Mouse (Mus musculus): ENCODE results near the gene Pm20d1. TPM values are rescaled to one million over a fixed set of nuclear protein-coding genes. Genes with fewer than 3 reads are reported as not detected.

The Pm20d1 gene
- polyA plus RNA-seq, 1 experiment from 2014 or later: 2.3 TPM

- Histone ChIP-seq H3K27ac (replicated peaks; ENCODE audit: low read depth, low read length) (no peak overlapping the region), H3K9me3 (ENCODE audit: control insufficient read depth, low read length) (no peaks in the 10 kb centered on the region), H3K4me3 (ENCODE audit: low read depth, low read length) (peak overlapping the region; percentile 83; the same call in 1 of the 2 replicates), H3K4me1 (ENCODE audit: control insufficient read depth, insufficient read depth, low read length) (peaks cover 6% of the 10 kb centered on the region; the same call in 1 of the 2 replicates), H3K27me3 (ENCODE audit: control insufficient read depth, insufficient read depth, low read length) (no peaks in the 10 kb centered on the region), H3K9ac (ENCODE audit: low read length) (peak overlapping the region; percentile 23), H3K36me3 (ENCODE audit: control insufficient read depth, insufficient read depth, low read length) (peaks cover 7% of the 10 kb centered on the region; the same call in 1 of the 2 replicates), H3K4me2 (ENCODE audit: low read depth, severe bottlenecking) (peak overlapping the region; percentile 80)
- DNase-seq (ENCODE audit: low spot score): no peak
- 45% methylated on average over 5 of the region's 5 CpGs for WGBS
- no peak for ATAC-seq (ENCODE audit: insufficient number of reproducible peaks, low FRiP score, low TSS enrichment, low read depth)
Observed at GRCm38 (mm10) chr1:131829279-131829678, 32.1 kb downstream of the Pm20d1 start.

GRCm38 (mm10) chr1:131830561-131830960, 33.4 kb downstream of the Pm20d1 start:
- H3K9me3 ChIP-seq (ENCODE audit: control insufficient read depth, low read length): no peaks in the 10 kb centered on the region
- no peak overlapping the region for H3K27ac ChIP-seq (replicated peaks; ENCODE audit: low read depth, low read length)
- H3K9ac ChIP-seq (ENCODE audit: low read length): no peak overlapping the region
- DNase-seq (ENCODE audit: low spot score): no peak
- no peaks in the 10 kb centered on the region for H3K27me3 ChIP-seq (ENCODE audit: control insufficient read depth, insufficient read depth, low read length)
- H3K4me2 ChIP-seq (ENCODE audit: low read depth, severe bottlenecking): no peak overlapping the region
- H3K4me3 ChIP-seq (ENCODE audit: low read depth, low read length): no peak overlapping the region
- 90% methylated on average over 15 of the region's 15 CpGs for WGBS
- peaks cover 6% of the 10 kb centered on the region; the same call in 1 of the 2 replicates for H3K4me1 ChIP-seq (ENCODE audit: control insufficient read depth, insufficient read depth, low read length)
- no peak for ATAC-seq (ENCODE audit: insufficient number of reproducible peaks, low FRiP score, low TSS enrichment, low read depth)
- peaks cover 7% of the 10 kb centered on the region; the same call in 1 of the 2 replicates for H3K36me3 ChIP-seq (ENCODE audit: control insufficient read depth, insufficient read depth, low read length)

- 86% methylated on average over 8 of the region's 8 CpGs for WGBS
- H3K4me2 ChIP-seq (ENCODE audit: low read depth, severe bottlenecking): no peak overlapping the region
Observed at GRCm38 (mm10) chr1:131830971-131831641, 33.9 kb downstream of the Pm20d1 start.

GRCm38 (mm10) chr1:131837035-131837434, 39.9 kb downstream of the Pm20d1 start:
- DNase-seq (ENCODE audit: low spot score) (no peak), ATAC-seq (ENCODE audit: insufficient number of reproducible peaks, low FRiP score, low TSS enrichment, low read depth) (no peak)
- 89% methylated on average over 3 of the region's 3 CpGs for WGBS
- Histone ChIP-seq H3K4me1 (ENCODE audit: control insufficient read depth, insufficient read depth, low read length) (no peaks in the 10 kb centered on the region), H3K4me2 (ENCODE audit: low read depth, severe bottlenecking) (no peak overlapping the region), H3K27ac (replicated peaks; ENCODE audit: low read depth, low read length) (no peak overlapping the region), H3K4me3 (ENCODE audit: low read depth, low read length) (no peak overlapping the region), H3K9me3 (ENCODE audit: control insufficient read depth, low read length) (no peaks in the 10 kb centered on the region), H3K27me3 (ENCODE audit: control insufficient read depth, insufficient read depth, low read length) (no peaks in the 10 kb centered on the region), H3K9ac (ENCODE audit: low read length) (no peak overlapping the region), H3K36me3 (ENCODE audit: control insufficient read depth, insufficient read depth, low read length) (peaks cover 6% of the 10 kb centered on the region; the same call in 1 of the 2 replicates)

More at GRCm38 (mm10) chr1:131830971-131831641, 33.9 kb downstream of the Pm20d1 start:
- DNase-seq (ENCODE audit: low spot score) (no peak), ATAC-seq (ENCODE audit: insufficient number of reproducible peaks, low FRiP score, low TSS enrichment, low read depth) (no peak)
- peaks cover 7% of the 10 kb centered on the region; the same call in 1 of the 2 replicates for H3K36me3 ChIP-seq (ENCODE audit: control insufficient read depth, insufficient read depth, low read length)
- H3K9ac ChIP-seq (ENCODE audit: low read length): no peak overlapping the region
- H3K27me3 ChIP-seq (ENCODE audit: control insufficient read depth, insufficient read depth, low read length): no peaks in the 10 kb centered on the region
- H3K27ac ChIP-seq (replicated peaks; ENCODE audit: low read depth, low read length): no peak overlapping the region
- no peaks in the 10 kb centered on the region for H3K9me3 ChIP-seq (ENCODE audit: control insufficient read depth, low read length)
- peaks cover 6% of the 10 kb centered on the region; the same call in 1 of the 2 replicates for H3K4me1 ChIP-seq (ENCODE audit: control insufficient read depth, insufficient read depth, low read length)
- H3K4me3 ChIP-seq (ENCODE audit: low read depth, low read length): no peak overlapping the region

GRCm38 (mm10) chr1:131838542-131838941, 41.4 kb downstream of the Pm20d1 start:
- H3K4me3 ChIP-seq (ENCODE audit: low read depth, low read length): no peak overlapping the region
- H3K36me3 ChIP-seq (ENCODE audit: control insufficient read depth, insufficient read depth, low read length): peaks cover 6% of the 10 kb centered on the region; the same call in 1 of the 2 replicates
- WGBS: 87% methylated on average over 5 of the region's 5 CpGs
- no peaks in the 10 kb centered on the region for H3K4me1 ChIP-seq (ENCODE audit: control insufficient read depth, insufficient read depth, low read length)
- no peak for DNase-seq (ENCODE audit: low spot score)
- no peaks in the 10 kb centered on the region for H3K27me3 ChIP-seq (ENCODE audit: control insufficient read depth, insufficient read depth, low read length)
- no peak for ATAC-seq (ENCODE audit: insufficient number of reproducible peaks, low FRiP score, low TSS enrichment, low read depth)
- no peak overlapping the region for H3K9ac ChIP-seq (ENCODE audit: low read length)
- no peak overlapping the region for H3K4me2 ChIP-seq (ENCODE audit: low read depth, severe bottlenecking)
- H3K9me3 ChIP-seq (ENCODE audit: control insufficient read depth, low read length): no peaks in the 10 kb centered on the region
- H3K27ac ChIP-seq (replicated peaks; ENCODE audit: low read depth, low read length): no peak overlapping the region

- H3K4me2 ChIP-seq (ENCODE audit: low read depth, severe bottlenecking): no peak overlapping the region
- WGBS: 71% methylated on average over 2 of the region's 2 CpGs
- no peaks in the 10 kb centered on the region for H3K4me1 ChIP-seq (ENCODE audit: control insufficient read depth, insufficient read depth, low read length)
- no peak for DNase-seq (ENCODE audit: low spot score)
- H3K9ac ChIP-seq (ENCODE audit: low read length): no peak overlapping the region
- H3K9me3 ChIP-seq (ENCODE audit: control insufficient read depth, low read length): no peaks in the 10 kb centered on the region
- no peak overlapping the region for H3K27ac ChIP-seq (replicated peaks; ENCODE audit: low read depth, low read length)
- peaks cover 8% of the 10 kb centered on the region; the same call in 1 of the 2 replicates for H3K36me3 ChIP-seq (ENCODE audit: control insufficient read depth, insufficient read depth, low read length)
- H3K4me3 ChIP-seq (ENCODE audit: low read depth, low read length): no peak overlapping the region
- ATAC-seq (ENCODE audit: insufficient number of reproducible peaks, low FRiP score, low TSS enrichment, low read depth): no peak
- H3K27me3 ChIP-seq (ENCODE audit: control insufficient read depth, insufficient read depth, low read length): no peaks in the 10 kb centered on the region
Observed at GRCm38 (mm10) chr1:131839279-131839678, 42.1 kb downstream of the Pm20d1 start.

- H3K9ac ChIP-seq (ENCODE audit: low read length): no peak overlapping the region
- no peak for DNase-seq (ENCODE audit: low spot score)
- H3K4me3 ChIP-seq (ENCODE audit: low read depth, low read length): no peak overlapping the region
- no peak for ATAC-seq (ENCODE audit: insufficient number of reproducible peaks, low FRiP score, low TSS enrichment, low read depth)
- no peaks in the 10 kb centered on the region for H3K4me1 ChIP-seq (ENCODE audit: control insufficient read depth, insufficient read depth, low read length)
- no peak overlapping the region for H3K27ac ChIP-seq (replicated peaks; ENCODE audit: low read depth, low read length)
- H3K9me3 ChIP-seq (ENCODE audit: control insufficient read depth, low read length): no peaks in the 10 kb centered on the region
- no peaks in the 10 kb centered on the region for H3K27me3 ChIP-seq (ENCODE audit: control insufficient read depth, insufficient read depth, low read length)
- WGBS: 95% methylated on average over 4 of the region's 4 CpGs
- no peak overlapping the region for H3K4me2 ChIP-seq (ENCODE audit: low read depth, severe bottlenecking)
- H3K36me3 ChIP-seq (ENCODE audit: control insufficient read depth, insufficient read depth, low read length): peaks cover 8% of the 10 kb centered on the region; the same call in 1 of the 2 replicates
Observed at GRCm38 (mm10) chr1:131842221-131842620, 45.0 kb downstream of the Pm20d1 start.

- peaks cover 8% of the 10 kb centered on the region; the same call in 1 of the 2 replicates for H3K36me3 ChIP-seq (ENCODE audit: control insufficient read depth, insufficient read depth, low read length)
- WGBS: 92% methylated on average over 10 of the region's 10 CpGs
- no peak for ATAC-seq (ENCODE audit: insufficient number of reproducible peaks, low FRiP score, low TSS enrichment, low read depth)
Observed at GRCm38 (mm10) chr1:131843758-131844157, 46.6 kb downstream of the Pm20d1 start.

More at GRCm38 (mm10) chr1:131843758-131844157, 46.6 kb downstream of the Pm20d1 start:
- Histone ChIP-seq H3K9ac (ENCODE audit: low read length) (no peak overlapping the region), H3K4me1 (ENCODE audit: control insufficient read depth, insufficient read depth, low read length) (no peaks in the 10 kb centered on the region), H3K27ac (replicated peaks; ENCODE audit: low read depth, low read length) (no peak overlapping the region), H3K4me3 (ENCODE audit: low read depth, low read length) (no peak overlapping the region), H3K27me3 (ENCODE audit: control insufficient read depth, insufficient read depth, low read length) (no peaks in the 10 kb centered on the region), H3K9me3 (ENCODE audit: control insufficient read depth, low read length) (no peaks in the 10 kb centered on the region), H3K4me2 (ENCODE audit: low read depth, severe bottlenecking) (no peak overlapping the region)
- no peak for DNase-seq (ENCODE audit: low spot score)

All from limb, embryonic 11.5 days (tissue).